Mouse (Mus musculus): ENCODE measurements around the gene H2-D1.

- TF ChIP-seq CTCF (conservative IDR thresholded peaks at IDR 0.05; ENCODE audit: insufficient read depth, insufficient read length, low read depth, low read length) (no peak), POLR2A (IDR thresholded peaks at IDR 0.05; ENCODE audit: low read depth, low read length) (no peak)
Observed at GRCm38 (mm10) chr17:35267399-35268086, 5.0 kb downstream of the H2-D1 start.
